Mouse (Mus musculus): ENCODE measurements around the gene Cib4. TPM values are rescaled to one million over a fixed set of nuclear protein-coding genes. Genes with fewer than 3 reads are reported as not detected.

Gene Cib4
- polyA plus RNA-seq (2015; fragmentation: Nextera tagmentation; extraction: Ambion mirVana) = not detected in 2 replicates

DNA sequence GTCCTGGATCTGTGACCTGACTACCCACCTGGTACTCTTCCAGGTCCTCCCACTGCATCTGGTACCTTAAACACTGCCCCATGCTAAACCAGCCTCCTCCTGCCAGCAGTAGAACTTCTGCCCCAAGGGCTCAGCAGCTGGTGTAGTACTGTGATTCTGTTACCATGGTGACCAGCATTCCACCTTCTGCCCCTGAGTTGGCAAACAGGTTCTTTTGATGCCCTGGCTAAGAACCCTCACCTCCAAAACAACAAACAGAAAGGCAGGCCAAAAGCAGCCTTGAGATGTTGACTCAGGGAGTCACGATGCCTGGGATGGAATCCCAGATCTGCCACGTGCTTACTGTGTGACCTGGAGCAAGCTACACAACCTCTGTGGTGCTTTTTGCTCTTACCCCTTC, at the start of gene Cib4:
Gene Cib4, minus strand, starts transcription at position 139 of the 400 bp plus-strand sequence.
- no peak within 1 kb of the TSS for H3K4me2 ChIP-seq
- H3K9ac ChIP-seq = no peak within 1 kb of the TSS
- no peaks in the 10 kb centered on the region for H3K9me3 ChIP-seq
- no peaks in the 10 kb centered on the region for H3K36me3 ChIP-seq
- H3K27me3 ChIP-seq (replicated peaks) = no peaks in the 10 kb centered on the region
- no peak within 1 kb of the TSS for H3K27ac ChIP-seq
- WGBS = 37% methylated on average over 2 of the region's 2 CpGs
- ATAC-seq (ENCODE audit: insufficient read depth, low FRiP score, low read depth) = no peak
- no peak within 1 kb of the TSS for H3K4me3 ChIP-seq (replicated peaks)
- H3K4me1 ChIP-seq = no peaks in the 10 kb centered on the region

DNA sequence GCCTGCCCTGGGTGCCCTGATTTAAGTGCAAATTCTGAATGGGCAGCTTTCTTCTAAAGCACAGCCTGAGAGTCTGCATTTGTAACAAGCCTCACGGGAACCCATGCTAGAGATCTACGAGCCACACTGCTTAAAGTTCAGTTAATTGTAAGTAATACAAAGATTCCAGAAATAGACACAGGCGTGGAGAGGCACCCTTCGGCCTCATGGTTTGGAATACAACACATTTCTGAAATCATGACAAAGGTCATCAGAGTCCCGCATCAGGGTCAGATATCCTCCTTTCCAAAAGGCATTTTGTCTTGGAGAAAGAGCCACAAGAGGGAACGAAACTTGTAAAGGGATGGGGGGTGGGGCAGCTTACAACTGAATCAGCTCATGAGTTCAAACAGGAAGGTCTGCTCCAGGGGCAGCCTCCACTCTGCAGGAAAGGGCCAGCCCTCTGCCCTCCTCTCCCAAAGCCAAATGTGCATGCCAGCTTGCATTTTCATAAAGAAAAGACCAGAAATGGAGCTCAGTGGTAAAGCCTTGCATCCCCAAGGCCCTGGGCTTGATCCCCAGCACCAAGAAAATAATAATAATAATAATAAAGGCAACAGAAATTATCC, 49.4 kb upstream of the Cib4 start:
- WGBS = 61% methylated on average over 6 of the region's 6 CpGs
- no peak overlapping the region for H3K9ac ChIP-seq
- peaks cover 27% of the 10 kb centered on the region for H3K4me1 ChIP-seq
- ATAC-seq (ENCODE audit: insufficient read depth, low FRiP score, low read depth) = no peak
- H3K4me3 ChIP-seq (replicated peaks) = no peak overlapping the region
- H3K27ac ChIP-seq = no peak overlapping the region
- peaks cover 14% of the 10 kb centered on the region; the same call in 1 of the 2 replicates for H3K27me3 ChIP-seq (replicated peaks)
- H3K9me3 ChIP-seq = no peaks in the 10 kb centered on the region
- no peaks in the 10 kb centered on the region for H3K36me3 ChIP-seq
- no peak overlapping the region for H3K4me2 ChIP-seq

DNA sequence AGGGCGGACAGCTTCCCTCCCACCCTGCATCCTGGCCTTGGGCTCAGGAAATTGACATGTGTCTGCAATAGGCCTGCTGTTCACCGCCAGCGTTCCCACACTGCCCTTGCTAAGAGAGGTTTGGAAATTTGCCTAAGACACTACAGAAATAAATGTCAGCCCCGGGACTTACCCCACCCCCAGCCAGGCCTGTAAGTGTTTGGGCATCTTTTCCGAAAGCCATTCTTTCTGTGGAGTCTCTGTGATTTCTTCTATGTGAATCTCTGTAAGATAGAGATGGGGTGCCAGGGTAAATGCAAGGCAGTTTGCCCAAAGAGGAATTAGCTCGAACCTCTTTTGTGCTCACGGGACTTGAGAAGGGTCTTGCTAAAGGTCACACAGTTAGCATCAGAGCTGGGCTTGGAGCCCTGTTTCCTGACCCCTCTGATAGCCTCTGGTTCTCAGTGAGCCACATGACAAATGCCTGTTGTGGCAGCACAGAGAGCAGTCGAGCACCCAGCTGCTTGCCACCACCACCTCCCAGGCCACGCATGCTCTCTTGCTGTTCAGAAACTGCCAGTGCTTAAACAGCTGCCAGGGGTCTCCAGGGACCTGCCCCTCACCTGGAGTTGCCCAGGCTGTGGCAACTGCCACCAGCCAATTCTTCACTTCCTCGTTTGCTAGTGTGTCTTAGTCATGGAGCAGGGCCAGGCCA, 48.3 kb upstream of the Cib4 start:
- WGBS = 28% methylated on average over 10 of the region's 10 CpGs
- peak; percentile 30; the same call in 1 of the 2 replicates for ATAC-seq (ENCODE audit: insufficient read depth, low FRiP score, low read depth)
- H3K4me1 ChIP-seq = peaks cover 33% of the 10 kb centered on the region
- no peak overlapping the region for H3K9ac ChIP-seq
- peak overlapping the region; percentile 54; the same call in 1 of the 2 replicates for H3K27ac ChIP-seq
- H3K27me3 ChIP-seq (replicated peaks) = peaks cover 20% of the 10 kb centered on the region; the same call in 1 of the 2 replicates
- H3K9me3 ChIP-seq = no peaks in the 10 kb centered on the region
- no peak overlapping the region for H3K4me3 ChIP-seq (replicated peaks)
- no peak overlapping the region for H3K4me2 ChIP-seq
- H3K36me3 ChIP-seq = no peaks in the 10 kb centered on the region

DNA sequence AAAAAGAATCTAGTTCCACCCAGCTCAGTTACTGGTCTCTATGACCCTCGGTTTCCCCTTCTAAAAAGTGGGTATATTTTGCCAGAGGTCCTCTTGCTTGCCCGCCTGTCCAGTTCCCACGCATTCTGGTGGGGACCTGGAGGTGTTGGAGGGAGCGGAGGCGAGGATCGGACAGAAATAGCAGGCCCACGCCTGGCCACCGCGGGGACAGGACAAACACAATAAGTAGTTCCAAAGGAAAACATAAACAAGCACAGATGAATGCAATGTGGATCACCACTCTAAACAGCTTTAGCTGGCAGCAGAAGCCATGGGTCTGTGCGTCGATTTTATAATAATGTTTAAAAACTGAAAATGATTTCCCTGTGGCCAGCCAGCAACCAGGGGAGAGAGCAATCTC, 47.7 kb upstream of the Cib4 start:
- Histone ChIP-seq H3K27me3 (replicated peaks) (peaks cover 20% of the 10 kb centered on the region), H3K4me3 (replicated peaks) (no peak overlapping the region), H3K27ac (peak overlapping the region; percentile 54; the same call in 1 of the 2 replicates), H3K9me3 (no peaks in the 10 kb centered on the region), H3K9ac (no peak overlapping the region), H3K4me2 (no peak overlapping the region), H3K4me1 (peaks cover 39% of the 10 kb centered on the region), H3K36me3 (no peaks in the 10 kb centered on the region)
- 63% methylated on average over 11 of the region's 11 CpGs for WGBS
- no peak for ATAC-seq (ENCODE audit: insufficient read depth, low FRiP score, low read depth)

DNA sequence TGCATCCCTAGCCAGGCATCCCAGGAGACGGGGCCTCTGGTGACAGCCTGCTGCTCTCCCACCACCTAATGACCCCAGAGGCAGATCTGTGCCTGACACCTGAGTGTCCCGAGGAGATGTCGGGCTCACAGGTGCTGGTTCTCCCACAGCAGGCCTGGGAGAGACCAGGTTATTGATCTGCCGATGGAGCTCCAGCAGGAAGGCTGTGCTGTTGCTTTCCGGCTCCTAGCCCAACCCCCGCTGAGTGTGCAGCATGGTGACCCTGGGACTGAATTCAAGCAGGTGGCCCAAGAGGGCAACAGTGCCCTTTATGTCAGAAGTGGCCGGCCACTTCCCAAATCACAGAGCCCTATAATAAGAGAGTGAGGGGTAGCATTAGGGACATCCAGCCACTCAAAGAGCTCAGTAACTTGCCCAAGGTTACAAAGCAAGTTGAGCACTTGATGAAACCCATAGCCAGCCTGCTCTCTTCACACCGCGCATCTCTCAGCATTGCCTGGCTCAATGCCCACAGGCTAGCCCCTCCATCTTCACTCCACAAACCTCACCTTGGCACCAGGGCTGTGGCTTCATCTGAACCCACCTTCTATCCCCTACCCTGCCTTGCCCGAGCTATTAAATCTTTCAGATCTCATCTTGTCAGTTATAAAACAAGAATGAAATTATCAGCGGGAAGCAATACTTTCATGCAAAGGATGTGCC, 46.8 kb upstream of the Cib4 start:
- H3K27ac ChIP-seq = no peak overlapping the region
- no peak overlapping the region for H3K4me3 ChIP-seq (replicated peaks)
- H3K9me3 ChIP-seq = no peaks in the 10 kb centered on the region
- peaks cover 20% of the 10 kb centered on the region for H3K27me3 ChIP-seq (replicated peaks)
- no peak overlapping the region for H3K4me2 ChIP-seq
- WGBS = 73% methylated on average over 11 of the region's 11 CpGs
- no peak overlapping the region for H3K9ac ChIP-seq
- H3K36me3 ChIP-seq = no peaks in the 10 kb centered on the region
- no peak for ATAC-seq (ENCODE audit: insufficient read depth, low FRiP score, low read depth)
- peaks cover 40% of the 10 kb centered on the region for H3K4me1 ChIP-seq

DNA sequence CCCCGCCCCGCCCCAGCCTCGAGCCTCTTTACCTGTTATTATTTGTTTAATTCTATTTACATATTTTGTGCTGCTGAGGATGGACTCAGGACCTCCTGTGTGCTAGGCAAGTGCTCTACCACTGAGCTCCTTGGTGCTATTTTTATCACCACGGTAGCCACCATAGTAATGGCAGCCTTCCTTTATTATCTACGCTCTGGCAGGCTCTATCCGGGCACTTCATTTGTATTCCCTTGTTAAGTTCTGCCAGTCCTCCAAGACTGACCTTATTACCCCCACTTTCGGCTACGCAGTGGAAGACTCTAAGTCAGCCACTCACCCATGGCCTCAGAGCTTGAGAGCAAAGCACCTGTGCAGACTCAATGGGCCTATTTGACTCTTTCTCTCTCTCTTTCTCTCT, 46.1 kb upstream of the Cib4 start:
- Histone ChIP-seq H3K36me3 (no peaks in the 10 kb centered on the region), H3K27me3 (replicated peaks) (peaks cover 23% of the 10 kb centered on the region), H3K4me2 (no peak overlapping the region), H3K9me3 (no peaks in the 10 kb centered on the region), H3K27ac (no peak overlapping the region), H3K4me3 (replicated peaks) (no peak overlapping the region), H3K9ac (no peak overlapping the region), H3K4me1 (peaks cover 40% of the 10 kb centered on the region)
- 80% methylated on average over 8 of the region's 8 CpGs for WGBS
- no peak for ATAC-seq (ENCODE audit: insufficient read depth, low FRiP score, low read depth)

DNA sequence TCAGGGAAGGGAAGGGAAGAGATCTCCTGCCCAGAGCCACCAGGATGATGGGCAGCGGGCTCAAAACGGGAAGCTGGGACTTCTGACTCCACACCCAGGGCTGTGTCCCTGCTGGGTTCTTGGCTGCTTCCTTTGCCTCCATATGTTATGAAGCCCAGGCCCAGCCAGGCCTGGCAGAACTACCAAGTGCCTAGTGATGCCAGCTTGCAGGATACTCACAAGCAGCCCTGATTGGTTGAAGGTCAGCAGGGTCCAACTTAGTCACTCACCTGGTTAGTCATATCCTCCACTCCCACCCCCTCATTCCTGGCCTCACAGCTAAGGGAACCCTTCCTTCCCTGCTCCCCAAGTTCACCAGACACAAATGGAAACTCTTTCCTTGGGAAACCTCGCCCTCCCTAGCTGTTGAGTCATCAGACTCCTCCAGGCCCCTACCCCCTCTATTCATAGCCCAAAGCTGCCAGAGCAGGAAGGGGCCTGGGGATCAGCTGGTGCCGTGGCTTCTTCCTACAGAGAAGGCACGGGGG, 45.6 kb upstream of the Cib4 start:
- H3K4me3 ChIP-seq (replicated peaks) = no peak overlapping the region
- 57% methylated on average over 5 of the region's 5 CpGs for WGBS
- peaks cover 28% of the 10 kb centered on the region for H3K27me3 ChIP-seq (replicated peaks)
- H3K9me3 ChIP-seq = no peaks in the 10 kb centered on the region
- H3K27ac ChIP-seq = no peak overlapping the region
- peaks cover 40% of the 10 kb centered on the region for H3K4me1 ChIP-seq
- ATAC-seq (ENCODE audit: insufficient read depth, low FRiP score, low read depth) = no peak
- no peak overlapping the region for H3K4me2 ChIP-seq
- H3K9ac ChIP-seq = no peak overlapping the region
- H3K36me3 ChIP-seq = no peaks in the 10 kb centered on the region

DNA sequence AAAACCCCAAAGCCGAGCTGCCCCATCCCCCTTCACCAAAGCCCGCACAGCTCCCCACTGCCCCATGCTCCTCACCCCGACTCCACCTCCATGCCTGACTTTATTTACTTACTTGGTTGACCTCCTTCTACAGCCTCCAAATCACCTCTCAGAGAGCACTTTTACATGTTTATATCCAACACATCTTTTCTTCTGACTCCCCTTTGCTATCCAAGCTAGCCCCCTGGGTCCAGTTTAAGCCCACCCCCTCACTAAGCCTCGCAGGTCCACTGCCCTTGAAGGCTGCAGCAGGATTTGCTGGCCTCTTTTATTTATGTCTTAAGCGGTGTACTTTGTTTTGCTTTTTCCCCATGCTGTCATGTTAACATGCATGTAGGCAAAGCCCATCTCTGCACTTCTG, 44.6 kb upstream of the Cib4 start:
- ATAC-seq (ENCODE audit: insufficient read depth, low FRiP score, low read depth) = no peak
- 62% methylated on average over 5 of the region's 5 CpGs for WGBS
- Histone ChIP-seq H3K9ac (no peak overlapping the region), H3K4me2 (peak overlapping the region; percentile 92; the same call in 1 of the 2 replicates), H3K27ac (no peak overlapping the region), H3K4me3 (replicated peaks) (no peak overlapping the region), H3K36me3 (no peaks in the 10 kb centered on the region), H3K9me3 (no peaks in the 10 kb centered on the region), H3K4me1 (peaks cover 40% of the 10 kb centered on the region), H3K27me3 (replicated peaks) (peaks cover 28% of the 10 kb centered on the region)

DNA sequence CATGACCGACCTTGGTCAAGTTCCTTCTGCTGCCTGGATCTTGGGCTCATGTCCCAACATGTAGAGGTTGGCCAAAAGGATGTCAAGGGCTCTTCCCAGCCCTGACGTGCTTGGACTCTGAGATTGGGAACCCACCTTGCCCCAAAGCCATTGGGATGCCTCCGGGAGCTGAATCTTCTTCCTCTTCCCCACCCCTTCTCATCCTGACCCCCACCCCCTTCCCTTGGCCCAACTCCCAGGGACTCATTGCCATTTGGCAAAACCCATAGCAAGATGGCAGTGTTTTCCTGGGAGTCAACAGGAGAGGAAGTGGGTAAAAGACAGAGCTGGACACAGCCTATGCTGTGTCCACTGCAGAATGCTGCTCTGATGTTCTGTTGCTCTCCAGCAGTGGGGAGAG, 43.9 kb upstream of the Cib4 start:
- peaks cover 28% of the 10 kb centered on the region for H3K27me3 ChIP-seq (replicated peaks)
- no peaks in the 10 kb centered on the region for H3K36me3 ChIP-seq
- peak overlapping the region; percentile 47 for H3K4me3 ChIP-seq (replicated peaks)
- no peaks in the 10 kb centered on the region for H3K9me3 ChIP-seq
- H3K4me1 ChIP-seq = peaks cover 34% of the 10 kb centered on the region
- no peak for ATAC-seq (ENCODE audit: insufficient read depth, low FRiP score, low read depth)
- 83% methylated on average over 3 of the region's 3 CpGs for WGBS
- H3K9ac ChIP-seq = no peak overlapping the region
- H3K4me2 ChIP-seq = peak overlapping the region; percentile 92; the same call in 1 of the 2 replicates
- H3K27ac ChIP-seq = no peak overlapping the region

DNA sequence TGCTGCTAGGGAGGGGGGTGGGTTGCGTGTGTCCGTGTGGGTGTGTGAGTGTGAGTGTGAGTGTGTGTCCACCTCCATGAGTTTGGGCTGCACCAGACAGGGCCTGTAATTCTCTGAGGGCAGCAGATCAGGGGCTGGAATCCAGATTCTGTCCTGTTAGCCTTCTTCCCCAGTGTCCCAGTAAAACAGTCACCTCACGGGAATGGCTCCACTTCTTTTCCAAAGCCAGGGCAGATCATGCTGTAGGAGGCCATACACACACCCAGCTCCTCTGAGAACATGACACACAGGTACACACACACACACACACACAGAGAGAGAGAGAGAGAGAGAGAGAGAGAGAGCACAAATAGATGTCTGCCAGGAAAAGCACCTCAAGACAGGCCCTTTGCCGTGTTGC, 43.4 kb upstream of the Cib4 start:
- no peak for ATAC-seq (ENCODE audit: insufficient read depth, low FRiP score, low read depth)
- 37% methylated on average over 4 of the region's 4 CpGs for WGBS
- no peaks in the 10 kb centered on the region for H3K36me3 ChIP-seq
- H3K4me3 ChIP-seq (replicated peaks) = peak overlapping the region; percentile 47
- no peaks in the 10 kb centered on the region for H3K9me3 ChIP-seq
- H3K4me2 ChIP-seq = peak overlapping the region; percentile 92
- H3K27me3 ChIP-seq (replicated peaks) = peaks cover 28% of the 10 kb centered on the region
- no peak overlapping the region for H3K27ac ChIP-seq
- no peak overlapping the region for H3K9ac ChIP-seq
- H3K4me1 ChIP-seq = peaks cover 30% of the 10 kb centered on the region

DNA sequence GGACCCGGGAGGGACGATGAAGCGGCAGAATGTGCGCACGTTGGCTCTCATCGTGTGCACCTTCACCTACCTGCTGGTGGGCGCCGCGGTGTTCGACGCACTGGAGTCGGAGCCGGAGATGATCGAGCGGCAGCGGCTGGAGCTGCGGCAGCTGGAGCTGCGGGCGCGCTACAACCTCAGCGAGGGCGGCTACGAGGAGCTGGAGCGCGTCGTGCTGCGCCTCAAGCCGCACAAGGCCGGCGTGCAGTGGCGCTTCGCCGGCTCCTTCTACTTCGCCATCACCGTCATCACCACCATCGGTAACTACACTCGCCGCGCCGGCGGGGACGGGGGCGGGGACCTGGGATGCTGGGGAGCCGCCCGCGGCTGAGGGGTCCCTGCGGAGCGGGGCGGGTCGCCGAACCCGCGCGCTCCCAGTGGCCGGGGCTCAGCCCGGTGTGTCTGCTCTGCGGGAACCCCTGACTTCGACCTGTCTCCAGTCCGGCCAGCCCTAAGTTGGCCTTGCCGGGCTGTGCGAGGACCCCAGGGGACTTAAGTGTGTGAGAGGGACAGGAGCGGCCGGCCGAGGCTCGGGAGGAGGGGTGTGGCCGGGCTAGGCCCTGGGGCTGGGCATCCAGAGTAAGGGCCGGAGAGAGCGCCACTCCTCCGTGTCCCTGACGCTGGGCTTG, 42.8 kb upstream of the Cib4 start:
- H3K9me3 ChIP-seq = no peaks in the 10 kb centered on the region

More for the DNA sequence above, 42.8 kb upstream of the Cib4 start:
- WGBS = under 1% methylated on average over 69 of the region's 70 CpGs
- peak overlapping the region; percentile 47 for H3K4me3 ChIP-seq (replicated peaks)
- H3K27ac ChIP-seq = 0 out of 2 replicates have a peak overlapping the region, but pooled peaks have one; percentile 37
- peak; percentile 28 for ATAC-seq (ENCODE audit: insufficient read depth, low FRiP score, low read depth)
- H3K27me3 ChIP-seq (replicated peaks) = peaks cover 28% of the 10 kb centered on the region
- H3K4me1 ChIP-seq = peaks cover 23% of the 10 kb centered on the region
- H3K36me3 ChIP-seq = no peaks in the 10 kb centered on the region
- 0 out of 2 replicates have a peak overlapping the region, but pooled peaks have one; percentile 25 for H3K9ac ChIP-seq
- peak overlapping the region; percentile 92 for H3K4me2 ChIP-seq
